Mouse (Mus musculus): ENCODE data around the gene 9130230L23Rik.

- TF ChIP-seq POLR2A (IDR thresholded peaks at IDR 0.05; ENCODE audit: low read depth, low read length) (no peak), CTCF (IDR thresholded peaks at IDR 0.05; ENCODE audit: extremely low read depth, insufficient read depth, insufficient read length, insufficient replicate concordance) (no peak)
These were observed 30.5 kb upstream of the 9130230L23Rik start for GRCm38 (mm10) chr5:66034375-66035195.
